Mouse (Mus musculus) thymus, adult 18-20 months (tissue): ENCODE measurements around the gene Npvf.

Experiments used
- DNase-seq, 2 experiments: peaks; one replicate each; pipeline ENCODE4 v3.0.0; 2022; ENCODE audit warnings: mixed read lengths in 2 of 2

Npvf gene

GRCm38 (mm10) chr6:50654356-50654755, at the start of gene Npvf:
Npvf (minus strand) TSS chr6:50654439.
- no peak for DNase-seq

- no peak for DNase-seq
These were observed 35.0 kb upstream of the Npvf start for GRCm38 (mm10) chr6:50689121-50689815.

GRCm38 (mm10) chr6:50684646-50685415, 30.6 kb upstream of the Npvf start:
- no peak for DNase-seq

GRCm38 (mm10) chr6:50681491-50681890, 27.3 kb upstream of the Npvf start:
- no peak for DNase-seq

- no peak for DNase-seq
These were observed 26.3 kb upstream of the Npvf start for GRCm38 (mm10) chr6:50680224-50681215.

GRCm38 (mm10) chr6:50679486-50679828, 25.2 kb upstream of the Npvf start:
- DNase-seq, result no peak

- peak; percentile 4 to 5 for DNase-seq
These were observed 24.7 kb upstream of the Npvf start for GRCm38 (mm10) chr6:50678826-50679485.

- DNase-seq, result no peak
These were observed 17.0 kb upstream of the Npvf start for GRCm38 (mm10) chr6:50671191-50671590.

- no peak for DNase-seq
These were observed 12.7 kb upstream of the Npvf start for GRCm38 (mm10) chr6:50666937-50667336.

- DNase-seq, result no peak
These were observed 10.8 kb upstream of the Npvf start for GRCm38 (mm10) chr6:50665020-50665419.

- DNase-seq, result no peak
These were observed 10.0 kb upstream of the Npvf start for GRCm38 (mm10) chr6:50664193-50664592.

- no peak for DNase-seq
These were observed 8.8 kb upstream of the Npvf start for GRCm38 (mm10) chr6:50662925-50663583.

- DNase-seq, result no peak
These were observed 7.5 kb upstream of the Npvf start for GRCm38 (mm10) chr6:50661729-50662128.

- no peak for DNase-seq
These were observed 4.2 kb upstream of the Npvf start for GRCm38 (mm10) chr6:50658466-50658865.

GRCm38 (mm10) chr6:50658018-50658417, 3.8 kb upstream of the Npvf start:
- DNase-seq, result no peak

- no peak for DNase-seq
These were observed 2.2 kb upstream of the Npvf start for GRCm38 (mm10) chr6:50656426-50656825.

GRCm38 (mm10) chr6:50655925-50656324, 1.7 kb upstream of the Npvf start:
- DNase-seq, result no peak

- no peak for DNase-seq
These were observed 6.6 kb downstream of the Npvf start for GRCm38 (mm10) chr6:50647656-50648055.

- no peak for DNase-seq
These were observed 7.6 kb downstream of the Npvf start for GRCm38 (mm10) chr6:50646659-50647058.

- DNase-seq, result no peak
These were observed 9.5 kb downstream of the Npvf start for GRCm38 (mm10) chr6:50644701-50645100.

GRCm38 (mm10) chr6:50641898-50642297, 12.3 kb downstream of the Npvf start:
- DNase-seq, result no peak

GRCm38 (mm10) chr6:50640377-50640776, 13.9 kb downstream of the Npvf start:
- DNase-seq, result no peak
